Mouse (Mus musculus): ENCODE measurements around the gene Cep78. TPM values are rescaled to one million over a fixed set of nuclear protein-coding genes. Genes with fewer than 3 reads are reported as not detected.

Cep78 gene
- polyA plus RNA-seq, 1 experiment from 2014 or later = 52.6 TPM

GRCm38 (mm10) chr19:16015191-16015968, 30.6 kb upstream of the Cep78 start:
- WGBS = 86% methylated on average over 10 of the region's 10 CpGs
- no peak overlapping the region for H3K4me3 ChIP-seq (ENCODE audit: low read depth, low read length)
- H3K27me3 ChIP-seq (ENCODE audit: control insufficient read depth, insufficient read depth, low read length) = no peaks in the 10 kb centered on the region
- no peak overlapping the region for H3K4me2 ChIP-seq (replicated peaks; ENCODE audit: low read depth, low read length)
- no peak for ATAC-seq (ENCODE audit: low FRiP score)
- H3K27ac ChIP-seq (ENCODE audit: low read depth, low read length) = no peak overlapping the region
- H3K9ac ChIP-seq (ENCODE audit: low read depth, low read length) = no peak overlapping the region
- H3K4me1 ChIP-seq (replicated peaks; ENCODE audit: control insufficient read depth, insufficient read depth, low read length) = no peaks in the 10 kb centered on the region; the same call in 1 of the 2 replicates
- no peak for DNase-seq (ENCODE audit: low spot score)
- H3K9me3 ChIP-seq (ENCODE audit: control insufficient read depth, low read length) = no peaks in the 10 kb centered on the region
- H3K36me3 ChIP-seq (ENCODE audit: control insufficient read depth, insufficient read depth, low read length) = no peaks in the 10 kb centered on the region

- WGBS = 65% methylated on average over 6 of the region's 6 CpGs
These were observed 25.1 kb upstream of the Cep78 start for GRCm38 (mm10) chr19:16009746-16010337.

GRCm38 (mm10) chr19:16009111-16009510, 24.3 kb upstream of the Cep78 start:
- Histone ChIP-seq H3K27ac (ENCODE audit: low read depth, low read length) (no peak overlapping the region), H3K9ac (ENCODE audit: low read depth, low read length) (no peak overlapping the region), H3K36me3 (ENCODE audit: control insufficient read depth, insufficient read depth, low read length) (no peaks in the 10 kb centered on the region), H3K4me2 (replicated peaks; ENCODE audit: low read depth, low read length) (no peak overlapping the region), H3K27me3 (ENCODE audit: control insufficient read depth, insufficient read depth, low read length) (no peaks in the 10 kb centered on the region), H3K4me3 (ENCODE audit: low read depth, low read length) (no peak overlapping the region), H3K9me3 (ENCODE audit: control insufficient read depth, low read length) (no peaks in the 10 kb centered on the region), H3K4me1 (replicated peaks; ENCODE audit: control insufficient read depth, insufficient read depth, low read length) (no peaks in the 10 kb centered on the region; the same call in 1 of the 2 replicates)
- WGBS = 87% methylated on average over 4 of the region's 4 CpGs
- ATAC-seq (ENCODE audit: low FRiP score) = no peak
- no peak for DNase-seq (ENCODE audit: low spot score)

More at GRCm38 (mm10) chr19:16009746-16010337, 25.1 kb upstream of the Cep78 start:
- Histone ChIP-seq H3K27me3 (ENCODE audit: control insufficient read depth, insufficient read depth, low read length) (no peaks in the 10 kb centered on the region), H3K9me3 (ENCODE audit: control insufficient read depth, low read length) (no peaks in the 10 kb centered on the region), H3K4me1 (replicated peaks; ENCODE audit: control insufficient read depth, insufficient read depth, low read length) (no peaks in the 10 kb centered on the region; the same call in 1 of the 2 replicates), H3K4me3 (ENCODE audit: low read depth, low read length) (no peak overlapping the region), H3K27ac (ENCODE audit: low read depth, low read length) (no peak overlapping the region), H3K4me2 (replicated peaks; ENCODE audit: low read depth, low read length) (no peak overlapping the region), H3K36me3 (ENCODE audit: control insufficient read depth, insufficient read depth, low read length) (no peaks in the 10 kb centered on the region), H3K9ac (ENCODE audit: low read depth, low read length) (no peak overlapping the region)
- no peak for DNase-seq (ENCODE audit: low spot score)
- ATAC-seq (ENCODE audit: low FRiP score) = peak; percentile 67; the same call in 1 of the 2 replicates

GRCm38 (mm10) chr19:16007131-16007530, 22.3 kb upstream of the Cep78 start:
- DNase-seq (ENCODE audit: low spot score) (no peak), ATAC-seq (ENCODE audit: low FRiP score) (no peak)
- H3K4me3 ChIP-seq (ENCODE audit: low read depth, low read length) = no peak overlapping the region
- H3K9me3 ChIP-seq (ENCODE audit: control insufficient read depth, low read length) = no peaks in the 10 kb centered on the region
- whole genome bisulfite sequencing = 86% methylated on average over 8 of the region's 8 CpGs
- H3K4me2 ChIP-seq (replicated peaks; ENCODE audit: low read depth, low read length) = no peak overlapping the region
- H3K9ac ChIP-seq (ENCODE audit: low read depth, low read length) = no peak overlapping the region
- H3K36me3 ChIP-seq (ENCODE audit: control insufficient read depth, insufficient read depth, low read length) = no peaks in the 10 kb centered on the region
- H3K27ac ChIP-seq (ENCODE audit: low read depth, low read length) = no peak overlapping the region
- H3K27me3 ChIP-seq (ENCODE audit: control insufficient read depth, insufficient read depth, low read length) = no peaks in the 10 kb centered on the region
- no peaks in the 10 kb centered on the region; the same call in 1 of the 2 replicates for H3K4me1 ChIP-seq (replicated peaks; ENCODE audit: control insufficient read depth, insufficient read depth, low read length)

- ATAC-seq (ENCODE audit: low FRiP score) (peak; percentile 45; the same call in 1 of the 2 replicates), DNase-seq (ENCODE audit: low spot score) (peak; percentile 80)
- Histone ChIP-seq H3K4me1 (replicated peaks; ENCODE audit: control insufficient read depth, insufficient read depth, low read length) (no peaks in the 10 kb centered on the region), H3K9me3 (ENCODE audit: control insufficient read depth, low read length) (no peaks in the 10 kb centered on the region), H3K36me3 (ENCODE audit: control insufficient read depth, insufficient read depth, low read length) (no peaks in the 10 kb centered on the region), H3K4me3 (ENCODE audit: low read depth, low read length) (no peak overlapping the region), H3K4me2 (replicated peaks; ENCODE audit: low read depth, low read length) (no peak overlapping the region), H3K27me3 (ENCODE audit: control insufficient read depth, insufficient read depth, low read length) (no peaks in the 10 kb centered on the region), H3K9ac (ENCODE audit: low read depth, low read length) (no peak overlapping the region), H3K27ac (ENCODE audit: low read depth, low read length) (no peak overlapping the region)
- 6% methylated on average over 3 of the region's 3 CpGs for WGBS
These were observed 13.4 kb upstream of the Cep78 start for GRCm38 (mm10) chr19:15998157-15998556.

- Histone ChIP-seq H3K9ac (ENCODE audit: low read depth, low read length) (no peak overlapping the region), H3K4me2 (replicated peaks; ENCODE audit: low read depth, low read length) (no peak overlapping the region), H3K36me3 (ENCODE audit: control insufficient read depth, insufficient read depth, low read length) (no peaks in the 10 kb centered on the region), H3K27ac (ENCODE audit: low read depth, low read length) (no peak overlapping the region), H3K4me1 (replicated peaks; ENCODE audit: control insufficient read depth, insufficient read depth, low read length) (no peaks in the 10 kb centered on the region), H3K9me3 (ENCODE audit: control insufficient read depth, low read length) (no peaks in the 10 kb centered on the region), H3K4me3 (ENCODE audit: low read depth, low read length) (no peak overlapping the region), H3K27me3 (ENCODE audit: control insufficient read depth, insufficient read depth, low read length) (no peaks in the 10 kb centered on the region)
- DNase-seq (ENCODE audit: low spot score) (peak; percentile 6), ATAC-seq (ENCODE audit: low FRiP score) (peak; percentile 40)
- WGBS = 66% methylated on average over 12 of the region's 12 CpGs
These were observed 12.2 kb upstream of the Cep78 start for GRCm38 (mm10) chr19:15996901-15997564.

GRCm38 (mm10) chr19:15990102-15990501, 5.3 kb upstream of the Cep78 start:
- H3K27ac ChIP-seq (ENCODE audit: low read depth, low read length) = no peak overlapping the region
- H3K27me3 ChIP-seq (ENCODE audit: control insufficient read depth, insufficient read depth, low read length) = no peaks in the 10 kb centered on the region
- H3K9ac ChIP-seq (ENCODE audit: low read depth, low read length) = no peak overlapping the region
- no peak for ATAC-seq (ENCODE audit: low FRiP score)
- WGBS = 85% methylated on average over 1 of the region's 1 CpGs
- H3K36me3 ChIP-seq (ENCODE audit: control insufficient read depth, insufficient read depth, low read length) = no peaks in the 10 kb centered on the region
- H3K4me2 ChIP-seq (replicated peaks; ENCODE audit: low read depth, low read length) = no peak overlapping the region
- no peak overlapping the region for H3K4me3 ChIP-seq (ENCODE audit: low read depth, low read length)
- no peaks in the 10 kb centered on the region for H3K4me1 ChIP-seq (replicated peaks; ENCODE audit: control insufficient read depth, insufficient read depth, low read length)
- no peak for DNase-seq (ENCODE audit: low spot score)
- H3K9me3 ChIP-seq (ENCODE audit: control insufficient read depth, low read length) = no peaks in the 10 kb centered on the region

- Histone ChIP-seq H3K36me3 (ENCODE audit: control insufficient read depth, insufficient read depth, low read length) (no peaks in the 10 kb centered on the region), H3K27ac (ENCODE audit: low read depth, low read length) (no peak overlapping the region; the same call in 1 of the 2 replicates), H3K4me1 (replicated peaks; ENCODE audit: control insufficient read depth, insufficient read depth, low read length) (no peaks in the 10 kb centered on the region), H3K4me3 (ENCODE audit: low read depth, low read length) (peak overlapping the region; percentile 53), H3K4me2 (replicated peaks; ENCODE audit: low read depth, low read length) (peak overlapping the region; percentile 55), H3K9me3 (ENCODE audit: control insufficient read depth, low read length) (no peaks in the 10 kb centered on the region), H3K9ac (ENCODE audit: low read depth, low read length) (peak overlapping the region; percentile 77), H3K27me3 (ENCODE audit: control insufficient read depth, insufficient read depth, low read length) (no peaks in the 10 kb centered on the region)
- no peak for DNase-seq (ENCODE audit: low spot score)
- no peak; the same call in 1 of the 2 replicates for ATAC-seq (ENCODE audit: low FRiP score)
- 31% methylated on average over 10 of the region's 10 CpGs for WGBS
These were observed 454 bp upstream of the Cep78 start for GRCm38 (mm10) chr19:15985172-15985713.

All from hindbrain, embryonic 11.5 days (tissue).